Mouse (Mus musculus) hindbrain, embryonic 11.5 days (tissue): ENCODE measurements around the gene Nek3. TPM values are rescaled to one million over a fixed set of nuclear protein-coding genes. Genes with fewer than 3 reads are reported as not detected.

Experiments used
- ATAC-seq: fragments of 200-750 bp; cut with Nextera tagmentation; 2 replicates; pipeline ENCODE4 v1.8.0; 2017; ENCODE audit warnings: mild to moderate bottlenecking, moderate TSS enrichment, moderate library complexity; ENCODE audit not compliant: low FRiP score
- DNase-seq: peaks from one replicate; pipeline ENCODE4 v3.0.0-alpha.2; 2015; ENCODE audit warnings: low spot score
- H3K27ac ChIP-seq: fragments of 300-500 bp; sonication (generic); 2 replicates; pipeline ENCODE4 v1.5.1; 2014; ENCODE audit warnings: mild to moderate bottlenecking, low read depth, low read length
- H3K27me3 ChIP-seq: fragments of 300-500 bp; sonication (generic); 2 replicates; pipeline ENCODE4 v1.6.1; 2014; ENCODE audit warnings: mild to moderate bottlenecking, low read length, moderate library complexity, mixed read lengths; ENCODE audit not compliant: control insufficient read depth, insufficient read depth
- H3K36me3 ChIP-seq: fragments of 300-500 bp; sonication (generic); 2 replicates; pipeline ENCODE4 v1.6.1; 2014; ENCODE audit warnings: mild to moderate bottlenecking, low read length, moderate library complexity, mixed read lengths; ENCODE audit not compliant: control insufficient read depth, insufficient read depth
- H3K4me1 ChIP-seq: fragments of 300-500 bp; sonication (generic); replicated peaks from 2 replicates; pipeline ENCODE4 v1.6.1; 2014; ENCODE audit warnings: low read length, mixed read lengths; ENCODE audit not compliant: control insufficient read depth, insufficient read depth
- H3K4me2 ChIP-seq: fragments of 300-500 bp; sonication (generic); replicated peaks from 2 replicates; pipeline ENCODE4 v1.6.1; 2014; ENCODE audit warnings: mild to moderate bottlenecking, low read depth, low read length
- H3K4me3 ChIP-seq: fragments of 300-500 bp; sonication (generic); 2 replicates; pipeline ENCODE4 v1.5.1; 2014; ENCODE audit warnings: low read depth, low read length
- H3K9ac ChIP-seq: fragments of 300-500 bp; sonication (generic); 2 replicates; pipeline ENCODE4 v1.6.1; 2014; ENCODE audit warnings: low read depth, low read length
- H3K9me3 ChIP-seq: fragments of 300-500 bp; sonication (generic); 2 replicates; pipeline ENCODE4 v1.6.1; 2016; ENCODE audit warnings: low read length; ENCODE audit not compliant: control insufficient read depth
- WGBS: fragments of 180-500 bp; shearing (Covaris S2); extraction: QIAGEN DNeasy Blood & Tissue Kit; methylation state at CpG from one replicate; pipeline ENCODE4 v1.1.7; 2014; 5-methylcytosine and 5-hydroxymethylcytosine counted together
- polyA plus RNA-seq: library from polyadenylated mRNA; unstranded; fragments of >200 nt; fragmentation: Nextera tagmentation; extraction: Ambion mirVana; gene quantifications from 2 replicates; pipeline ENCODE4 v1.2.1, GENCODE M21; 2014

The Nek3 gene
- polyA plus RNA-seq, 1 experiment from 2014 or later, result 10.5 TPM

- 75% methylated on average over 5 of the region's 5 CpGs for WGBS
- H3K9me3 ChIP-seq, result no peaks in the 10 kb centered on the region
- H3K9ac ChIP-seq, result no peak overlapping the region
- no peak overlapping the region for H3K27ac ChIP-seq
- ATAC-seq (no peak), DNase-seq (no peak)
- H3K27me3 ChIP-seq, result no peaks in the 10 kb centered on the region
- H3K36me3 ChIP-seq, result no peaks in the 10 kb centered on the region
- H3K4me2 ChIP-seq, result no peak overlapping the region
- no peaks in the 10 kb centered on the region for H3K4me1 ChIP-seq
- H3K4me3 ChIP-seq, result no peak overlapping the region
These were observed 31.5 kb downstream of the Nek3 start for GRCm38 (mm10) chr8:22134750-22135135.

- Histone ChIP-seq H3K36me3 (no peaks in the 10 kb centered on the region), H3K27me3 (no peaks in the 10 kb centered on the region), H3K4me3 (no peak overlapping the region), H3K9me3 (no peaks in the 10 kb centered on the region), H3K27ac (no peak overlapping the region), H3K4me1 (no peaks in the 10 kb centered on the region), H3K9ac (no peak overlapping the region), H3K4me2 (no peak overlapping the region)
- 91% methylated on average over 7 of the region's 7 CpGs for WGBS
- ATAC-seq (no peak), DNase-seq (no peak)
These were observed 32.0 kb downstream of the Nek3 start for GRCm38 (mm10) chr8:22134078-22134749.

DNA sequence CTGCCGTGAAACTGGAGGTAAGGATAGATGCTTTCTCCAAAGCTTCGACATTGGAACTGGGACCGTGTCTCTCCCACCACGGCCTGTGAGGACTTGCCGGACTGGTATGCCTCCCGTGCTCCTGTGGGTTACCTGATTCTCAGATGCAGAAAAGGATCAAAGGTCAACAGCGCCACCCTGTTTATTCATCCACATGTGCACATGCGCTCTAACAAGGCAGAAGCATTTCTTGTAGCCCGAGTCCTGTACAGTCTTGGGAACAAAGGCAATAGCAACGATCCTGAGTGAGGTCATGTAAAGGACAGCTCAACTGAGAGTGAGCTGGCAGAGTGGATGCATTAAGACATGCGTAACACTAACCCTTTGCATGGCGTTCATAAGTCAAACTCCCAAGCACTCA is 34.2 kb downstream of the Nek3 start:
- no peak overlapping the region for H3K4me2 ChIP-seq
- ATAC-seq (no peak), DNase-seq (no peak)
- no peak overlapping the region for H3K9ac ChIP-seq
- H3K9me3 ChIP-seq, result no peaks in the 10 kb centered on the region
- H3K27ac ChIP-seq, result no peak overlapping the region
- no peaks in the 10 kb centered on the region for H3K4me1 ChIP-seq
- WGBS, result 86% methylated on average over 12 of the region's 12 CpGs
- H3K4me3 ChIP-seq, result no peak overlapping the region
- H3K36me3 ChIP-seq, result no peaks in the 10 kb centered on the region
- no peaks in the 10 kb centered on the region for H3K27me3 ChIP-seq

DNA sequence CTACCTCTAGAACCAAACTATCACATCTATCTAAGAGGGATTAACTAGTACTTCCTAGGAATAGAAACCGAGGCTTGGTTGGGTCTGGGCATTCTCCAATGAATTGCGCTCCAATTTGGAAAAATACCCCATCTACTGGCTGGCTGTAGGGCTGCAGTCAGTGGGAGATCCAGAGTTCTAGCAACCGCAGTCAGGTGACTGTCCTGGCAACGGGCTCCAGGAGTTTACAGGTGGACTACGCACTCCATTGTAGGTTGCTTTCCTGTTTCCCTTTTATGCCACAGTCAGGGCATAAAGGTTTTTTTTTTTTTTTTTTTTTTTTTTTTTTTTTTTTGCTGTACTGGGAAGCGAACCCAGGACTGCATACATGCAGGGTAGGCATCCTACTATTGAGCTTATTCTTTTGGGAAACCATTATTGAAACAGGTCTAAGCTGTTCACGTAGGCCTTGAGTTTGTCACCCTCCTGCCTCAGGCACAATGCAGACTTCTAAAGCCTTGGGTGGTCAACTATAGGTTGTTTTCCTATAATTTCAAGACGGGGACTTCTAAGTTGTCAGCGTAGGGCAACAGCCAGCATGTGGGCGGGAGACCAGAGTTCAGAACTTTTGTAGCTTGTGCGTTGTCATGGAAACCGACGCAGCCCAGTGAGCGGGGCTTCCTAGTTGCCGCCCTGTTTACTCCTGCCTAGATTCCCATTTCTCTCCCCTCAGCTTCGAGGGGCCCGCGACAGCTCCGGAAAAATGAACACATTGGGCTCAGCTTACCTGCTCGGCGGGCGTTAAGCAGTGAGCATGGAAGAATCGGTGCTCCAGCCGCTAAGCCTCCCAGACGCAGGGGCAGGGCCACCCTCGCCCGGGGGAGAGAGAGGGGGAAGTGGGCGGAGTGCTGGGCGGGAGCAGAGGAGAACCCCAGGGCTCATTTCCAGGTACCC is 41.7 kb downstream of the Nek3 start, which contains the start of gene Nek5:
Gene Nek5 (minus strand): TSS at position 834 of the 933 bp plus-strand sequence.
- H3K9ac ChIP-seq, result no peak within 1 kb of the TSS

GRCm38 (mm10) chr8:22107020-22107419 is 59.2 kb downstream of the Nek3 start:
- Histone ChIP-seq H3K9me3 (no peaks in the 10 kb centered on the region), H3K27me3 (no peaks in the 10 kb centered on the region), H3K27ac (no peak overlapping the region), H3K4me3 (no peak overlapping the region), H3K4me2 (no peak overlapping the region), H3K9ac (no peak overlapping the region), H3K36me3 (no peaks in the 10 kb centered on the region), H3K4me1 (no peaks in the 10 kb centered on the region)
- WGBS, result 76% methylated on average over 4 of the region's 4 CpGs
- DNase-seq (no peak), ATAC-seq (no peak)

More for the DNA sequence above, 41.7 kb downstream of the Nek3 start, which contains the start of gene Nek5:
- Histone ChIP-seq H3K27me3 (no peaks in the 10 kb centered on the region), H3K4me3 (peak within 1 kb of the TSS; percentile 36), H3K27ac (no peak within 1 kb of the TSS), H3K4me2 (peak within 1 kb of the TSS; percentile 55), H3K9me3 (no peaks in the 10 kb centered on the region), H3K4me1 (no peaks in the 10 kb centered on the region), H3K36me3 (no peaks in the 10 kb centered on the region)
- ATAC-seq (peak; percentile 83), DNase-seq (peak; percentile 68)
- WGBS, result 2% methylated on average over 29 of the region's 29 CpGs

GRCm38 (mm10) chr8:22091568-22091967 is 74.7 kb downstream of the Nek3 start:
- no peak overlapping the region for H3K4me3 ChIP-seq
- no peak overlapping the region for H3K4me2 ChIP-seq
- no peaks in the 10 kb centered on the region for H3K4me1 ChIP-seq
- H3K9me3 ChIP-seq, result no peaks in the 10 kb centered on the region
- no peak overlapping the region for H3K27ac ChIP-seq
- no peaks in the 10 kb centered on the region for H3K27me3 ChIP-seq
- DNase-seq (peak; percentile 21), ATAC-seq (no peak)
- no peaks in the 10 kb centered on the region for H3K36me3 ChIP-seq
- WGBS, result 56% methylated on average over 8 of the region's 8 CpGs
- no peak overlapping the region for H3K9ac ChIP-seq

- no peak for ATAC-seq
- no peak overlapping the region for H3K4me2 ChIP-seq
- 93% methylated on average over 4 of the region's 4 CpGs for WGBS
These were observed 77.0 kb downstream of the Nek3 start for GRCm38 (mm10) chr8:22089226-22089625.

DNA sequence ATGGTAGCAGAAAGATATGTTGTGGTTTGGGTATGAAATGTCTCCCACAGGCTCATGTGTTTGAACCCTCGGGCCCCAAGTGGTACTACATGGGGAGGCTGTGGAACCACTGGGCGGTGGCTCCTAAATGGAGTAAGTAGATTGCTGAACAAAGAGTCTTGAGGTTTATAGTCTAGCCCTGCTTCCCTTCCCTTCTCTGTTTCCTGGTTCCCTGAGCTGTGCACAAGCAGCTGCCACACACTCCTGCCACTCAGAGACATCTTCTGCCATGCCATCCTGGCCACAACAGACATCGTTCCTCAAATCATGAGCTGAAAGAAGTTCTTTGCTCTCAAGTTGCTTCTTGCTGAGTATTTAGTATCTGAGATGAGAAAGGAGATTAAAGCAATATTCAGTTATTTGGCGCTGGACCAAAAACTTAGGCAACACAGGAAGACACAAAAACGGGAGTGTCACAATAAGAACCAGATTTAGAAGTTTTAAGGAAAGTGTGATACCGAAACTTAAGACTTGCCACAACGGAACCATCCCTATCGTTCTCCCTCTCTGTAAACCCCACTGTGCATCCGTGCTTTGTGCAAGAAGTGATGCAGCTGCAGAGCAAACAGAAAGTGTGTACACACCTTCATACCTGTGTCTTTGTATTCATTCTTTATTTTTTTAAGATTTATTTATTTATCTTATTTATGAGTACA is 86.8 kb downstream of the Nek3 start:
- Histone ChIP-seq H3K4me1 (no peaks in the 10 kb centered on the region), H3K27me3 (no peaks in the 10 kb centered on the region), H3K9me3 (no peaks in the 10 kb centered on the region), H3K4me2 (no peak overlapping the region), H3K36me3 (no peaks in the 10 kb centered on the region), H3K4me3 (no peak overlapping the region), H3K27ac (no peak overlapping the region), H3K9ac (no peak overlapping the region)
- ATAC-seq (no peak), DNase-seq (no peak)
- WGBS, result 85% methylated on average over 9 of the region's 9 CpGs

More at GRCm38 (mm10) chr8:22089226-22089625, 77.0 kb downstream of the Nek3 start:
- Histone ChIP-seq H3K27ac (no peak overlapping the region), H3K4me3 (no peak overlapping the region), H3K36me3 (no peaks in the 10 kb centered on the region), H3K27me3 (no peaks in the 10 kb centered on the region), H3K9ac (no peak overlapping the region), H3K4me1 (no peaks in the 10 kb centered on the region), H3K9me3 (no peaks in the 10 kb centered on the region)
- no peak for DNase-seq
